Mouse (Mus musculus) olfactory bulb, adult 2 months (tissue): ENCODE measurements around the gene Gpatch11.
"Not testable (repeated sequence)": the region's sequence is repeated elsewhere in the genome, so short reads cannot be mapped to it uniquely, and the experiment has no call there.

Experiments
- CTCF ChIP-seq: fragments of 200-500 bp; IDR thresholded peaks from 2 replicates; pipeline ENCODE4 v1.5.1; 2012; ENCODE audit warnings: low read depth, mild to moderate bottlenecking, low read length, moderate library complexity; ENCODE audit not compliant: insufficient read depth
- POLR2A ChIP-seq: fragments of 200-500 bp; IDR thresholded peaks from 2 replicates; pipeline ENCODE4 v1.6.1; 2012; ENCODE audit warnings: mild to moderate bottlenecking, low read depth, low read length, moderate library complexity; ENCODE audit not compliant: insufficient read depth

DNA sequence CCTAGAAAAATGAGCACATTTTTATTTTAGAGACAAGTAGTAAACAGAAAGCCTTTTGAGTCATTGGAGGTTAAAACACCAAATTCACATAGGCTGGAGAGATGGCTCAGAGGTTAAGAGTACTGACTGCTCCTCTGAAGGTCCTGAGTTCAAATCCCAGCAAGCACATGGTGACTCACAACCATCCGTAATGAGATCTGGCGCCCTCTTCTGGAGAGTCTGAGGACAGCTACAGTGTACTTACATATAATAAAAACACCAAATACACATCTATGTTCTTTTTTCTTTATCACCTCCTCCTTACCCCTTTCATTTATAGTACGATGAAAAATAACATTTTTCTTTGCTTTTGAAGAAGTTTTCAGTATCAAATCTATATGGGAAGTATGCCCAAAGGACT is 47.1 kb upstream of the Gpatch11 start:
- not testable (repeated sequence) for TF ChIP-seq CTCF, POLR2A
